Mouse (Mus musculus): ENCODE measurements around the gene Tollip. TPM values are rescaled to one million over a fixed set of nuclear protein-coding genes. Genes with fewer than 3 reads are reported as not detected.

Gene Tollip
- polyA plus RNA-seq (2012; rRNA removed), result 82.2 and 99.6 TPM in 2 replicates

DNA sequence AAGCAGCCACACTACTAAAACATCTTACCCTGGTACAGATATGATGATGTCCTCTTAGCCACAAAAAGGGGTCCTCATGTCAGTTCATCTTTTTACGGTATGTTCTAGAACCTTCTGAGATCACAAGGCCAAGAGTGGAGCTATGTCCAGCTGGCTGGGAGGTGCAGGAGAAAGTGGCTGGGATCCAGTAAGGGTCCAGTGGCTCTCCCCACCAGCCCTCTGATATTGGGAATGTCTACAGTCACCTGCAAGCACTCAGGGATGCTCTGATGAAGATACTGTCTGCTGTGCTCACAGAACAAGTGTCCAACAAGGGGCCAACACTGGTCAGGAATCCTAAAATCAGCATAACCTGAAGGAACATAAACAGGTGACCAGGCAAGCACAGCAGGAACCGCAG, at the start of gene Tollip:
Gene Tollip (minus strand): TSS at position 101 of the 400 bp plus-strand sequence.
- no peak for DNase-seq
- no peak within 1 kb of the TSS for H3K4me3 ChIP-seq (replicated peaks; ENCODE audit: extremely low read depth, low read depth, low read length)
- H3K4me1 ChIP-seq (ENCODE audit: control insufficient read depth, insufficient read depth, low read length), result no peaks in the 10 kb centered on the region
- 94% methylated on average over 2 of the region's 2 CpGs for WGBS
- TF ChIP-seq POLR2A (IDR thresholded peaks at IDR 0.05; ENCODE audit: borderline replicate concordance, extremely low read depth, low read depth, low read length) (no peak), CTCF (IDR thresholded peaks at IDR 0.05; ENCODE audit: insufficient read depth, low read length) (no peak)

DNA sequence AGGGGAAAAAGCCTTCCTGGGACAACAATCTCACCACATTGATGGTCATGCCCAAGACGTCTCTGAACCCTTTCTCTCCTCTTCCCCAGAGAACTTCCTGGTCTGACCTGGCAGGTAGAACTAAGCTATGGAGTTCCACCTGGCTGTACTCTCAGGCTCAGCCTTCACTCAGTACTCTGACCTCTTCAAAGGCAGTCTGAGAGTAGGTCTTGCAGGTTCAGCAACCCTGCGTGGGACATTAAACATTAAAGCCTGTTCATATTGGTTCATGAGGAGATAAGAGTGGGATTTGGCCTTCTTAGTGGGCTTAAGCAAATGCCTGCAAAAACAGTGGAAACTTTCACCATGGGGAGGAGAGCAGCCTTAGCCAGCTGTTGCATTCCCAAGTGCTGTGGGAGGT, 48.0 kb upstream of the Tollip start:
- no peak for TF ChIP-seq POLR2A (IDR thresholded peaks at IDR 0.05; ENCODE audit: borderline replicate concordance, extremely low read depth, low read depth, low read length)
- no peak for TF ChIP-seq CTCF (IDR thresholded peaks at IDR 0.05; ENCODE audit: insufficient read depth, low read length)
- 59% methylated on average over 2 of the region's 2 CpGs for WGBS
- no peak for DNase-seq
- no peaks in the 10 kb centered on the region for H3K4me1 ChIP-seq (ENCODE audit: control insufficient read depth, insufficient read depth, low read length)
- H3K4me3 ChIP-seq (replicated peaks; ENCODE audit: extremely low read depth, low read depth, low read length), result no peak overlapping the region

GRCm38 (mm10) chr7:141962521-141962920, 44.2 kb upstream of the Tollip start:
- 90% methylated on average over 3 of the region's 3 CpGs for WGBS

GRCm38 (mm10) chr7:141961491-141961890, 43.2 kb upstream of the Tollip start:
- 76% methylated on average over 3 of the region's 3 CpGs for WGBS
- H3K4me3 ChIP-seq (replicated peaks; ENCODE audit: extremely low read depth, low read depth, low read length), result no peak overlapping the region
- no peaks in the 10 kb centered on the region for H3K4me1 ChIP-seq (ENCODE audit: control insufficient read depth, insufficient read depth, low read length)
- no peak for DNase-seq
- TF ChIP-seq CTCF (IDR thresholded peaks at IDR 0.05; ENCODE audit: insufficient read depth, low read length) (no peak), POLR2A (IDR thresholded peaks at IDR 0.05; ENCODE audit: borderline replicate concordance, extremely low read depth, low read depth, low read length) (no peak)

More at GRCm38 (mm10) chr7:141962521-141962920, 44.2 kb upstream of the Tollip start:
- DNase-seq, result no peak
- no peaks in the 10 kb centered on the region for H3K4me1 ChIP-seq (ENCODE audit: control insufficient read depth, insufficient read depth, low read length)
- TF ChIP-seq CTCF (IDR thresholded peaks at IDR 0.05; ENCODE audit: insufficient read depth, low read length) (no peak), POLR2A (IDR thresholded peaks at IDR 0.05; ENCODE audit: borderline replicate concordance, extremely low read depth, low read depth, low read length) (no peak)
- no peak overlapping the region for H3K4me3 ChIP-seq (replicated peaks; ENCODE audit: extremely low read depth, low read depth, low read length)

- no peak for TF ChIP-seq POLR2A (IDR thresholded peaks at IDR 0.05; ENCODE audit: borderline replicate concordance, extremely low read depth, low read depth, low read length)
- no peak for TF ChIP-seq CTCF (IDR thresholded peaks at IDR 0.05; ENCODE audit: insufficient read depth, low read length)
- no peak for DNase-seq
- H3K4me3 ChIP-seq (replicated peaks; ENCODE audit: extremely low read depth, low read depth, low read length), result no peak overlapping the region
- WGBS, result 85% methylated on average over 2 of the region's 2 CpGs
- H3K4me1 ChIP-seq (ENCODE audit: control insufficient read depth, insufficient read depth, low read length), result no peaks in the 10 kb centered on the region
These were observed 42.6 kb upstream of the Tollip start for GRCm38 (mm10) chr7:141960926-141961325.

- H3K4me1 ChIP-seq (ENCODE audit: control insufficient read depth, insufficient read depth, low read length), result no peaks in the 10 kb centered on the region
- H3K4me3 ChIP-seq (replicated peaks; ENCODE audit: extremely low read depth, low read depth, low read length), result no peak overlapping the region
- TF ChIP-seq CTCF (IDR thresholded peaks at IDR 0.05; ENCODE audit: insufficient read depth, low read length), result no peak
- no peak for TF ChIP-seq POLR2A (IDR thresholded peaks at IDR 0.05; ENCODE audit: borderline replicate concordance, extremely low read depth, low read depth, low read length)
- DNase-seq, result no peak
- 76% methylated on average over 1 of the region's 1 CpGs for WGBS
These were observed 40.8 kb upstream of the Tollip start for GRCm38 (mm10) chr7:141959133-141959532.

GRCm38 (mm10) chr7:141958211-141958610, 39.9 kb upstream of the Tollip start:
- TF ChIP-seq POLR2A (IDR thresholded peaks at IDR 0.05; ENCODE audit: borderline replicate concordance, extremely low read depth, low read depth, low read length) (no peak), CTCF (IDR thresholded peaks at IDR 0.05; ENCODE audit: insufficient read depth, low read length) (no peak)
- no peak overlapping the region for H3K4me3 ChIP-seq (replicated peaks; ENCODE audit: extremely low read depth, low read depth, low read length)
- H3K4me1 ChIP-seq (ENCODE audit: control insufficient read depth, insufficient read depth, low read length), result no peaks in the 10 kb centered on the region
- WGBS, result 59% methylated on average over 2 of the region's 2 CpGs
- no peak for DNase-seq

DNA sequence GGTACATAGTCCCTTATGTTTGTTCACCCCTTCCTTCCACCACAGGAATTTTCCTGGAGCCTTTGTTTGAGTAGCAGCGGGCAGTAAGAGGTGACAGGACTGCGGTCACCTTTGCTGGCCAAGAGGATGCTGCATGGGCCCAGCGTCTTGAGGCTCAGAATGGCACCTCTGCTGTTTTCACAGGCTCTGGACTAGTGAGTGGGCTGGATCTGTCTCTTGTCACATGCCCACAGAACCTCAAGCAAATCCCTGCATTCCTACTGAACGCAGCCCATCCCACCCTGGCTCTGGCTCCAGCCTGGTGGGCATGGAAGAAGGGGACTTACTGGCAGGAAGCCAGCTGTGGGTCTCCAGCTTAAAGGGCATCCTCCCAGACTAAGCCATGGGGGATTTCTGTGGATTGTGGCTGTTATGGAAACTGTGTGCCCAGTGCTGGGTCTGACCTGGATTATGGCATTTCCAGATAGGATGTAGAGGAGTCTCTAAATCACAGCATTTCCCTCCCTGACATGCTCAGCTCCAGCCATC, 39.3 kb upstream of the Tollip start:
- Histone ChIP-seq H3K4me1 (ENCODE audit: control insufficient read depth, insufficient read depth, low read length) (no peaks in the 10 kb centered on the region), H3K4me3 (replicated peaks; ENCODE audit: extremely low read depth, low read depth, low read length) (no peak overlapping the region)
- no peak for DNase-seq
- 72% methylated on average over 4 of the region's 4 CpGs for WGBS
- no peak for TF ChIP-seq POLR2A (IDR thresholded peaks at IDR 0.05; ENCODE audit: borderline replicate concordance, extremely low read depth, low read depth, low read length)
- TF ChIP-seq CTCF (IDR thresholded peaks at IDR 0.05; ENCODE audit: insufficient read depth, low read length), result no peak

- DNase-seq, result no peak
- no peak overlapping the region for H3K4me3 ChIP-seq (replicated peaks; ENCODE audit: extremely low read depth, low read depth, low read length)
- TF ChIP-seq CTCF (IDR thresholded peaks at IDR 0.05; ENCODE audit: insufficient read depth, low read length) (no peak), POLR2A (IDR thresholded peaks at IDR 0.05; ENCODE audit: borderline replicate concordance, extremely low read depth, low read depth, low read length) (no peak)
- WGBS, result 70% methylated on average over 8 of the region's 8 CpGs
- H3K4me1 ChIP-seq (ENCODE audit: control insufficient read depth, insufficient read depth, low read length), result no peaks in the 10 kb centered on the region
These were observed 37.9 kb upstream of the Tollip start for GRCm38 (mm10) chr7:141956174-141956566.

DNA sequence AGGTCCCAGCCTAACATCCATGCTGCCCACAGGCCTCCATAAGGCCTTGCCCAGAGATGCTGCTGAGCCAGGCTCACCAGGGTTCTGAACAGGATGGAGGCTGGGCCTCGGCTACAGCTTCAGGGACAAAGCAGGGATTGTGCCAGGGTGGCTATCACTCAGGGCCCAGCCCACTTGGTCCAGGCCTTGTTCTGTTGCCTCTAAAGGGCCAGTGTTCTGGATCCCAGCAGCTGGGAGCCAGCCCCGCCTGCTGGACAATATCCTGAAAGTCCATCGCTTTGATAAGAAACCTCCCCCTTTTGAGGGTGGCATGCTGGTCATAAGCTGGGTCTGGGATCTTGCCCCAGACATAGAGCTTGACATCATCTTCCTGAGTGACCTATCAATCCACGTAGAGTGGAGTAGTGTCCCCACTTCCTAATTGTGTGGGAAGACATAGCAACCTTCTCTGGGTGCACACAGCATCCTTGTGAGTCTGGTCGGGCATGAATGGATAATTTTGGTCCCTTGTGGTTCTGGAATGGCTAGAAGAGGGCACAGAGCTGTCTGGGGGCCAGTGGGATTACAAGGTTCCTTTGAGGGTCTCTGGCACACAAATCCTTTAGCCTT, 37.4 kb upstream of the Tollip start:
- no peak overlapping the region for H3K4me3 ChIP-seq (replicated peaks; ENCODE audit: extremely low read depth, low read depth, low read length)
- TF ChIP-seq POLR2A (IDR thresholded peaks at IDR 0.05; ENCODE audit: borderline replicate concordance, extremely low read depth, low read depth, low read length) (no peak), CTCF (IDR thresholded peaks at IDR 0.05; ENCODE audit: insufficient read depth, low read length) (no peak)
- WGBS, result 68% methylated on average over 5 of the region's 5 CpGs
- no peak for DNase-seq
- H3K4me1 ChIP-seq (ENCODE audit: control insufficient read depth, insufficient read depth, low read length), result no peaks in the 10 kb centered on the region
